Mouse (Mus musculus) gastrocnemius, postnatal 4 days (tissue): Measurements from ENCODE around the gene Git2. TPM values are rescaled to one million over a fixed set of nuclear protein-coding genes. Genes with fewer than 3 reads are reported as not detected.

ENCODE experiments used
- DNase-seq, 2 experiments: peaks; one replicate each; pipeline ENCODE4 v3.0.0; 2021 to 2022; ENCODE audit warnings: low spot score in 2 of 2, mixed read lengths in 2 of 2
- total RNA-seq, 2 experiments: library from RNA; stranded (reverse); gene quantifications; 2 replicates each; pipeline ENCODE4 v1.2.3; 2021

Gene Git2
- total RNA-seq, 2 experiments from 2014 or later, result 37.6 to 50.1 TPM

GRCm38 (mm10) chr5:114722846-114723245 is 52.5 kb downstream of the Git2 start:
- DNase-seq, result peak in 1 of 2 experiments; percentile 8

- no peak for DNase-seq
Measured at GRCm38 (mm10) chr5:114721969-114722368, 53.3 kb downstream of the Git2 start.

- no peak for DNase-seq
Measured at GRCm38 (mm10) chr5:114720784-114721183, 54.5 kb downstream of the Git2 start.

- DNase-seq, result no peak
Measured at GRCm38 (mm10) chr5:114719928-114720270, 55.4 kb downstream of the Git2 start.

GRCm38 (mm10) chr5:114719003-114719927 is 56.1 kb downstream of the Git2 start:
- no peak for DNase-seq

- no peak for DNase-seq
Measured at GRCm38 (mm10) chr5:114718483-114718882, 56.8 kb downstream of the Git2 start.

GRCm38 (mm10) chr5:114717937-114718336 is 57.4 kb downstream of the Git2 start:
- DNase-seq, result no peak

GRCm38 (mm10) chr5:114717292-114717691 is 58.0 kb downstream of the Git2 start:
- no peak for DNase-seq

- no peak for DNase-seq
Measured at GRCm38 (mm10) chr5:114714551-114714950, 60.8 kb downstream of the Git2 start.

GRCm38 (mm10) chr5:114709357-114709756 is 66.0 kb downstream of the Git2 start:
- DNase-seq, result no peak

GRCm38 (mm10) chr5:114708491-114708890 is 66.8 kb downstream of the Git2 start:
- no peak for DNase-seq

- peak; percentile 90 to 96 for DNase-seq
Measured at GRCm38 (mm10) chr5:114707265-114708068, 67.8 kb downstream of the Git2 start, which contains the start of gene Tchp. Gene Tchp, plus strand, starts transcription at chr5:114707760.

- DNase-seq, result no peak
Measured at GRCm38 (mm10) chr5:114702403-114703392, 72.6 kb downstream of the Git2 start.

- DNase-seq, result no peak
Measured at GRCm38 (mm10) chr5:114699015-114699414, 76.3 kb downstream of the Git2 start.

- DNase-seq, result peak in 1 of 2 experiments; percentile 49
Measured at GRCm38 (mm10) chr5:114698044-114698746, 77.1 kb downstream of the Git2 start.

GRCm38 (mm10) chr5:114696939-114697338 is 78.4 kb downstream of the Git2 start:
- no peak for DNase-seq

GRCm38 (mm10) chr5:114695775-114696174 is 79.5 kb downstream of the Git2 start:
- DNase-seq, result no peak

- DNase-seq, result peak; percentile 90 to 93
Measured at GRCm38 (mm10) chr5:114690633-114691567, 84.4 kb downstream of the Git2 start, which contains the start of gene Gltp. Gene Gltp, minus strand, starts transcription at chr5:114690984.
